Mouse (Mus musculus) limb, embryonic 15.5 days (tissue): ENCODE results near the gene Cfap73. TPM values are rescaled to one million over a fixed set of nuclear protein-coding genes. Genes with fewer than 3 reads are reported as not detected.

Source experiments
- ATAC-seq: fragments of 200-750 bp; cut with Nextera tagmentation; 2 replicates; pipeline ENCODE4 v1.8.0; 2017; ENCODE audit warnings: low read depth, moderate TSS enrichment; ENCODE audit not compliant: insufficient number of reproducible peaks, low FRiP score, low TSS enrichment
- H3K27ac ChIP-seq: fragments of 300-500 bp; sonication (generic); 2 replicates; pipeline ENCODE4 v1.5.1; 2015; ENCODE audit warnings: moderate library complexity, mild to moderate bottlenecking, inconsistent platforms
- H3K27me3 ChIP-seq: fragments of 300-500 bp; sonication (generic); 2 replicates; pipeline ENCODE4 v1.6.1; 2015; ENCODE audit warnings: inconsistent platforms
- H3K36me3 ChIP-seq: fragments of 300-500 bp; sonication (generic); 2 replicates; pipeline ENCODE4 v1.6.1; 2015; ENCODE audit warnings: inconsistent platforms
- H3K4me1 ChIP-seq: fragments of 300-500 bp; sonication (generic); 2 replicates; pipeline ENCODE4 v1.6.1; 2015; ENCODE audit warnings: inconsistent platforms
- H3K4me2 ChIP-seq: fragments of 300-500 bp; sonication (generic); 2 replicates; pipeline ENCODE4 v1.6.1; 2015; ENCODE audit warnings: mild to moderate bottlenecking, inconsistent platforms
- H3K4me3 ChIP-seq: fragments of 300-500 bp; sonication (generic); 2 replicates; pipeline ENCODE4 v1.5.1; 2015; ENCODE audit warnings: mild to moderate bottlenecking, inconsistent platforms
- H3K9ac ChIP-seq: fragments of 300-500 bp; sonication (generic); 2 replicates; pipeline ENCODE4 v1.6.1; 2015; ENCODE audit warnings: inconsistent platforms
- H3K9me3 ChIP-seq: fragments of 300-500 bp; sonication (generic); 2 replicates; pipeline ENCODE4 v1.6.1; 2016; ENCODE audit warnings: inconsistent platforms
- WGBS: fragments of 180-500 bp; shearing (Covaris S2); methylation state at CpG from one replicate; pipeline ENCODE4 v1.1.7; 2015; 5-methylcytosine and 5-hydroxymethylcytosine counted together
- polyA plus RNA-seq: library from polyadenylated mRNA; unstranded; fragments of >200 nt; fragmentation: Nextera tagmentation; extraction: Ambion mirVana; gene quantifications from 2 replicates; pipeline ENCODE4 v1.2.1, GENCODE M21; 2015

Gene Cfap73
- not detected in 2 replicates for polyA plus RNA-seq

- H3K4me2 ChIP-seq: no peak within 1 kb of the TSS
- H3K36me3 ChIP-seq: no peaks in the 10 kb centered on the region
- no peak within 1 kb of the TSS for H3K27ac ChIP-seq
- 68% methylated on average over 9 of the region's 9 CpGs for WGBS
- H3K9me3 ChIP-seq: no peaks in the 10 kb centered on the region
- peaks cover 4% of the 10 kb centered on the region; the same call in 1 of the 2 replicates for H3K4me1 ChIP-seq
- peaks cover 23% of the 10 kb centered on the region; the same call in 1 of the 2 replicates for H3K27me3 ChIP-seq
- no peak within 1 kb of the TSS for H3K4me3 ChIP-seq
- no peak within 1 kb of the TSS for H3K9ac ChIP-seq
- no peak for ATAC-seq
These were observed at the start of gene Cfap73 for GRCm38 (mm10) chr5:120634131-120634530. Gene Cfap73 (minus strand): TSS chr5:120634235.

- Histone ChIP-seq H3K4me3 (no peak overlapping the region), H3K27ac (no peak overlapping the region), H3K9me3 (no peaks in the 10 kb centered on the region), H3K27me3 (peaks cover 40% of the 10 kb centered on the region), H3K4me1 (peaks cover 25% of the 10 kb centered on the region), H3K9ac (no peak overlapping the region), H3K4me2 (no peak overlapping the region), H3K36me3 (no peaks in the 10 kb centered on the region)
- ATAC-seq: no peak
- WGBS: 12% methylated on average over 24 of the region's 24 CpGs
These were observed 49.1 kb upstream of the Cfap73 start for GRCm38 (mm10) chr5:120682982-120683771.

- Histone ChIP-seq H3K9ac (no peak overlapping the region), H3K4me1 (peaks cover 25% of the 10 kb centered on the region), H3K9me3 (no peaks in the 10 kb centered on the region), H3K4me2 (no peak overlapping the region), H3K36me3 (no peaks in the 10 kb centered on the region), H3K4me3 (no peak overlapping the region), H3K27ac (no peak overlapping the region), H3K27me3 (peaks cover 37% of the 10 kb centered on the region)
- no peak for ATAC-seq
- WGBS: 89% methylated on average over 18 of the region's 18 CpGs
These were observed 46.9 kb upstream of the Cfap73 start for GRCm38 (mm10) chr5:120680918-120681317.

GRCm38 (mm10) chr5:120679676-120680555 is 45.9 kb upstream of the Cfap73 start:
- H3K4me2 ChIP-seq: peak overlapping the region; percentile 64
- H3K27ac ChIP-seq: peak overlapping the region; percentile 17; the same call in 1 of the 2 replicates
- peaks cover 25% of the 10 kb centered on the region for H3K4me1 ChIP-seq
- WGBS: 3% methylated on average over 24 of the region's 24 CpGs
- H3K4me3 ChIP-seq: peak overlapping the region; percentile 32
- no peaks in the 10 kb centered on the region for H3K36me3 ChIP-seq
- peak; percentile 72 for ATAC-seq
- H3K9ac ChIP-seq: 0 out of 2 replicates have a peak overlapping the region, but pooled peaks have one; percentile 4
- peaks cover 37% of the 10 kb centered on the region for H3K27me3 ChIP-seq
- no peaks in the 10 kb centered on the region for H3K9me3 ChIP-seq

GRCm38 (mm10) chr5:120677516-120677915 is 43.5 kb upstream of the Cfap73 start:
- peaks cover 14% of the 10 kb centered on the region for H3K27me3 ChIP-seq
- H3K4me2 ChIP-seq: no peak overlapping the region
- no peaks in the 10 kb centered on the region for H3K9me3 ChIP-seq
- peaks cover 22% of the 10 kb centered on the region for H3K4me1 ChIP-seq
- H3K9ac ChIP-seq: no peak overlapping the region
- ATAC-seq: no peak
- H3K36me3 ChIP-seq: no peaks in the 10 kb centered on the region
- no peak overlapping the region for H3K27ac ChIP-seq
- H3K4me3 ChIP-seq: no peak overlapping the region
- WGBS: 16% methylated on average over 2 of the region's 2 CpGs

GRCm38 (mm10) chr5:120674229-120675145 is 40.5 kb upstream of the Cfap73 start:
- H3K36me3 ChIP-seq: no peaks in the 10 kb centered on the region
- 28% methylated on average over 21 of the region's 21 CpGs for WGBS
- H3K4me2 ChIP-seq: no peak overlapping the region
- no peak overlapping the region for H3K4me3 ChIP-seq
- H3K27me3 ChIP-seq: no peaks in the 10 kb centered on the region
- ATAC-seq: peak; percentile 50; the same call in 1 of the 2 replicates
- no peak overlapping the region for H3K9ac ChIP-seq
- H3K27ac ChIP-seq: peak overlapping the region; percentile 27; the same call in 1 of the 2 replicates
- H3K4me1 ChIP-seq: peaks cover 10% of the 10 kb centered on the region; the same call in 1 of the 2 replicates
- H3K9me3 ChIP-seq: no peaks in the 10 kb centered on the region

- H3K27me3 ChIP-seq: no peaks in the 10 kb centered on the region
- WGBS: 9% methylated on average over 12 of the region's 12 CpGs
- no peak overlapping the region for H3K27ac ChIP-seq
- no peak for ATAC-seq
- H3K4me1 ChIP-seq: peaks cover 5% of the 10 kb centered on the region; the same call in 1 of the 2 replicates
- no peaks in the 10 kb centered on the region for H3K36me3 ChIP-seq
- no peak overlapping the region for H3K4me3 ChIP-seq
- no peaks in the 10 kb centered on the region for H3K9me3 ChIP-seq
- H3K4me2 ChIP-seq: no peak overlapping the region
- H3K9ac ChIP-seq: no peak overlapping the region
These were observed 39.6 kb upstream of the Cfap73 start for GRCm38 (mm10) chr5:120673626-120674025.

- ATAC-seq: no peak
- Histone ChIP-seq H3K4me3 (no peak overlapping the region), H3K27me3 (peaks cover under 1% of the 10 kb centered on the region), H3K9me3 (no peaks in the 10 kb centered on the region), H3K36me3 (no peaks in the 10 kb centered on the region), H3K9ac (no peak overlapping the region), H3K4me1 (peaks cover 5% of the 10 kb centered on the region; the same call in 1 of the 2 replicates), H3K4me2 (no peak overlapping the region), H3K27ac (no peak overlapping the region)
- WGBS: 71% methylated on average over 3 of the region's 3 CpGs
These were observed 37.8 kb upstream of the Cfap73 start for GRCm38 (mm10) chr5:120671865-120672264.

GRCm38 (mm10) chr5:120670132-120670531 is 36.1 kb upstream of the Cfap73 start:
- Histone ChIP-seq H3K9me3 (no peaks in the 10 kb centered on the region), H3K4me1 (peaks cover 7% of the 10 kb centered on the region; the same call in 1 of the 2 replicates), H3K4me3 (no peak overlapping the region), H3K36me3 (no peaks in the 10 kb centered on the region), H3K4me2 (no peak overlapping the region), H3K27ac (no peak overlapping the region), H3K27me3 (peaks cover 9% of the 10 kb centered on the region), H3K9ac (no peak overlapping the region)
- ATAC-seq: no peak
- WGBS: 87% methylated on average over 7 of the region's 7 CpGs

GRCm38 (mm10) chr5:120668761-120669160 is 34.7 kb upstream of the Cfap73 start:
- ATAC-seq: no peak
- no peak overlapping the region for H3K9ac ChIP-seq

GRCm38 (mm10) chr5:120664888-120665287 is 30.9 kb upstream of the Cfap73 start:
- WGBS: 57% methylated on average over 2 of the region's 2 CpGs
- H3K9me3 ChIP-seq: no peaks in the 10 kb centered on the region
- H3K4me1 ChIP-seq: peaks cover 2% of the 10 kb centered on the region; the same call in 1 of the 2 replicates
- peaks cover 23% of the 10 kb centered on the region for H3K27me3 ChIP-seq
- no peak for ATAC-seq
- no peak overlapping the region for H3K9ac ChIP-seq
- H3K36me3 ChIP-seq: no peaks in the 10 kb centered on the region
- H3K4me2 ChIP-seq: no peak overlapping the region
- no peak overlapping the region for H3K4me3 ChIP-seq
- no peak overlapping the region for H3K27ac ChIP-seq

More at GRCm38 (mm10) chr5:120668761-120669160, 34.7 kb upstream of the Cfap73 start:
- Histone ChIP-seq H3K27me3 (peaks cover 9% of the 10 kb centered on the region), H3K27ac (no peak overlapping the region), H3K9me3 (no peaks in the 10 kb centered on the region), H3K4me3 (no peak overlapping the region), H3K36me3 (no peaks in the 10 kb centered on the region), H3K4me1 (peaks cover 2% of the 10 kb centered on the region; the same call in 1 of the 2 replicates), H3K4me2 (no peak overlapping the region)
- WGBS: 68% methylated on average over 7 of the region's 7 CpGs
